Mouse (Mus musculus) G1E (cell line): ENCODE data around the gene Erc2. TPM values are rescaled to one million over a fixed set of nuclear protein-coding genes. Genes with fewer than 3 reads are reported as not detected.

Experiments used
- ATAC-seq: 2 replicates; pipeline ENCODE4 v1.8.0; 2016; ENCODE audit warnings: mild to moderate bottlenecking; ENCODE audit not compliant: insufficient number of reproducible peaks, poor library complexity, low FRiP score, severe bottlenecking; ENCODE audit errors: extremely low read depth
- DNase-seq: peaks from one replicate; pipeline ENCODE4 v3.0.0; 2012; ENCODE audit warnings: low spot score
- H3K27me3 ChIP-seq: 2 replicates; pipeline ENCODE4 v1.6.1; 2012; ENCODE audit warnings: mild to moderate bottlenecking, low read length, inconsistent platforms; ENCODE audit not compliant: insufficient read depth
- H3K36me3 ChIP-seq: replicated peaks from 2 replicates; pipeline ENCODE3; 2012; ENCODE audit warnings: mild to moderate bottlenecking, inconsistent platforms
- H3K4me1 ChIP-seq: 2 replicates; pipeline ENCODE4 v1.6.1; 2012; ENCODE audit warnings: low read depth, low read length, inconsistent platforms, mixed read lengths; ENCODE audit not compliant: insufficient read depth
- H3K4me3 ChIP-seq: 2 replicates; pipeline ENCODE4 v1.5.1; 2012; ENCODE audit warnings: low read depth, mild to moderate bottlenecking, inconsistent platforms, low read length, moderate library complexity, mixed read lengths
- H3K9me3 ChIP-seq: replicated peaks from 2 replicates; pipeline ENCODE4 v1.6.1; 2012; ENCODE audit warnings: inconsistent platforms
- CTCF ChIP-seq: IDR thresholded peaks from 2 replicates; pipeline ENCODE4 v1.5.1; 2012; ENCODE audit warnings: low read depth, low read length, inconsistent platforms, mixed read lengths
- GATA1 ChIP-seq: IDR thresholded peaks from 2 replicates; pipeline ENCODE4 v1.6.1; 2012; ENCODE audit warnings: borderline replicate concordance, low read length, inconsistent platforms, mixed read lengths
- GATA2 ChIP-seq: IDR thresholded peaks from 2 replicates; pipeline ENCODE4 v1.6.1; 2012; ENCODE audit warnings: low read depth, low read length, inconsistent platforms, borderline replicate concordance
- POLR2AphosphoS5 ChIP-seq: IDR thresholded peaks from 2 replicates; pipeline ENCODE4 v1.6.1; 2012; ENCODE audit warnings: low read depth, low read length, inconsistent platforms; ENCODE audit not compliant: insufficient replicate concordance
- TAL1 ChIP-seq: conservative IDR thresholded peaks from 2 replicates; pipeline ENCODE4 v1.6.1; 2012; ENCODE audit warnings: low read depth, low read length, inconsistent platforms, mixed read lengths
- polyA plus RNA-seq: library from polyadenylated mRNA; stranded (reverse); fragments of >175 nt; gene quantifications from 2 replicates; pipeline ENCODE4 v1.2.3, GENCODE M21; 2012
- total RNA-seq, 2 experiments: library from RNA; stranded (forward) in 1 of 2; stranded (reverse) in 1 of 2; fragments of 200-1000 nt in 1 of 2; fragments of >200 nt in 1 of 2; fragmentation: Nextera tagmentation in 1 of 2; gene quantifications; 2 replicates each; pipeline ENCODE4 v1.2.3; 2014 to 2017

Gene Erc2
- total and polyA plus RNA-seq, 3 experiments = 0.49 TPM; not detected in 2

DNA sequence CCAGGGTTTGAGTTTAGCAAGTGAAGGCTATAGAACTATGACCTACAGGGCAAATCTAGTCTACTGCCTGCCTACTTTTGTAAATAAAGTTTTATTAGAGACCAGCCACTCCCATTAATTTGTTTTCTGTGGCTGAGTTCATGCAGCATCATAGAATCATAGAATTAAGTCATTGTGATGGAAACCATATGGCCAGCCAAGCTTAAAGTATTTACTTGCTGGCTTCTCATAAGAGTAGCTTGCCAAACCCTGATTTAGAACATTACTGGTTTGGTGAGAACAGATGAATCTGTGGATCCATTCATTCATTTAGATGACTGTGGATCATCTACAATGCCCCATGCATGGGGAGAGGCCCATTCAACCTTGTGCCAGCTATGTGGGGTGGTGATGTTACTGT is 733.8 kb downstream of the Erc2 start:
- TF ChIP-seq CTCF (no peak), POLR2AphosphoS5 (no peak), TAL1 (no peak), GATA2 (no peak), GATA1 (no peak)

DNA sequence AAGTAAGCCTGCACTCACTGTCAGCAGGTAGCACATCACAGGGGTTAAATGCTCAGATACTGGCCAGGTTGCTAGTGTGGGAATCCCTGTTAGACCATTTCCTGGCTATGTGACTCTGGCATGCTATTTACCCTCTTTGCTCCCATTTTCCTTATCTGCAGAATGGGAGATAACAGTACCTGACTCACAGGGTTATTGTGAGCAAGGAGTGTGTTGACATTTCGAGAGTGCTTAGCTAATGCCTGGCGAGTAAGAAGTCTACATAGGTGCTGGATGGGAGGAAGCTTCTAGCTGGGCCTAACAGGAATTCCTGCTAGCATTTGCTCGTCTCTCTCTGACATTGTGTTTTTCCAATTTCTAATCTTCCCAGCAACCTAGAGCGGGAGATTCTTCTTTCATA is 737.3 kb downstream of the Erc2 start:
- no peak for DNase-seq
- ATAC-seq = no peak
- H3K9me3 ChIP-seq = peaks cover 5% of the 10 kb centered on the region
- no peaks in the 10 kb centered on the region for H3K36me3 ChIP-seq
- H3K4me3 ChIP-seq = no peak overlapping the region
- TF ChIP-seq CTCF (no peak), TAL1 (no peak), GATA1 (no peak), GATA2 (no peak), POLR2AphosphoS5 (no peak)
- no peaks in the 10 kb centered on the region for H3K27me3 ChIP-seq
- no peaks in the 10 kb centered on the region for H3K4me1 ChIP-seq

More for the DNA sequence above, 733.8 kb downstream of the Erc2 start:
- DNase-seq (no peak), ATAC-seq (no peak)
- Histone ChIP-seq H3K4me1 (no peaks in the 10 kb centered on the region), H3K27me3 (no peaks in the 10 kb centered on the region), H3K36me3 (no peaks in the 10 kb centered on the region), H3K9me3 (peaks cover 12% of the 10 kb centered on the region), H3K4me3 (no peak overlapping the region)

DNA sequence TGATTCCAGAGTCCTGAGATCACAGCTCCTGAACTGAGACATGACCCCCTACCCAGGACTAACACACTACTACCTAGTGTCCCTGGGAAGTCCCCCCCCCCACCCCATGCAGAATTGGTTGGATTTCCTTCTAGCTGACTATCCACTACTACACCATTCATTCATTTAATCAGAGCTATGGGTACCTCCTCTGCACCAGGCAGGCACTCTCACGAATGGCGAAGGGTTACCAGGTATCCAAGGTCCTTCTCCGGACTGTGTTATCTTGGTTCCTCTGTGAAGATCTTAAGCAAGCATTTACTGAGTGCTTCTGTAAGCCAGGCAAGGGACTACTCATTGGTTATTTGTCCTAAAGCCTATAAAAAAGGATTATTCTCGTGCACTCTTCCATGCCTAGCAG is 737.8 kb downstream of the Erc2 start:
- peaks cover 5% of the 10 kb centered on the region for H3K9me3 ChIP-seq
- DNase-seq = no peak
- no peaks in the 10 kb centered on the region for H3K27me3 ChIP-seq
- TF ChIP-seq CTCF = no peak
- no peak for TF ChIP-seq TAL1
- TF ChIP-seq POLR2AphosphoS5 = no peak
- no peak for TF ChIP-seq GATA2
- no peak for TF ChIP-seq GATA1
- no peaks in the 10 kb centered on the region for H3K4me1 ChIP-seq
- no peaks in the 10 kb centered on the region for H3K36me3 ChIP-seq
- no peak for ATAC-seq
- H3K4me3 ChIP-seq = no peak overlapping the region

DNA sequence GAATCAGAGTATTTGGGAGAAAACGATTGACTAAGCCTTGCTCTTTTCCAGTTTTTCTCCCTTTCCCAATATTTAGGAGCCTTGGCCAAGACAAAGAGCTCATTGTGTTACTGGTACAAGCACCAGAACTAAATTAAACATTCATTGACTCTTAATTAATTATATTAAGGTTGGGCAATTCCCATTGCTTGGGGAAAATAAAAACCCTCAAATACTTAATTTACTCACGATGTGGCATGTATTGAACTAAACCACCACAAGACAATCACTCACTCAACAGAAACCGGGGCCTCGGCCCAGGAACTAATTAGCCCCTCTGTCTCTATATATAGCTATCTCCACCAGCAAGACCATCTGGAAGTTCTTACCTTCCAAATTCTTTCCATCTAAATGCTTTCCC is 740.1 kb downstream of the Erc2 start:
- TF ChIP-seq POLR2AphosphoS5 = no peak
- no peak for TF ChIP-seq CTCF
- TF ChIP-seq GATA1 = no peak
- TF ChIP-seq GATA2 = no peak
- no peak for TF ChIP-seq TAL1
- no peak overlapping the region for H3K4me3 ChIP-seq
- ATAC-seq = no peak

DNA sequence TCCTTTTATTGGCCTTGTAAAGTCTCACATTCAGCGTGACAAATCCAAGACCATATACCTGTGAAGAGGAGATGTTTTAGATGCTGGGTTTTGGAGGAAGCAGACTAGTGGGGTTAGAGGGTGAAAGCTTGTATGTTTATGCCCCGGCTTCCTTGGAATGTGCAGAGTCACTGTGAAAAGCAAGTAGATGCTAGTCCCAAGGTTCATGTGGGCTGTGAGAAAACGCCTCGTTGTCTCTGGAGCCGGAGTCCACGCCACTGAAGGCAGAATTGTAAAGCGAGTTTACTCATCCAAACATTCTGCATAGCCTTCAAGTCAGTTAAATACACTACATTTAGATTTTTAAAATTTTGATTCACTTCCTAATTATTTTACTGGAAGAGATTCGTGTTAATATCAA is 748.5 kb downstream of the Erc2 start:
- no peaks in the 10 kb centered on the region for H3K36me3 ChIP-seq
- H3K9me3 ChIP-seq = peaks cover 12% of the 10 kb centered on the region
- DNase-seq (no peak), ATAC-seq (no peak)
- no peak overlapping the region for H3K4me3 ChIP-seq
- no peaks in the 10 kb centered on the region for H3K4me1 ChIP-seq
- H3K27me3 ChIP-seq = no peaks in the 10 kb centered on the region
- TF ChIP-seq GATA2 (no peak), TAL1 (no peak), POLR2AphosphoS5 (no peak)

More for the DNA sequence above, 740.1 kb downstream of the Erc2 start:
- peaks cover 3% of the 10 kb centered on the region for H3K9me3 ChIP-seq
- no peaks in the 10 kb centered on the region for H3K27me3 ChIP-seq
- DNase-seq = no peak
- no peaks in the 10 kb centered on the region for H3K4me1 ChIP-seq
- no peaks in the 10 kb centered on the region for H3K36me3 ChIP-seq

DNA sequence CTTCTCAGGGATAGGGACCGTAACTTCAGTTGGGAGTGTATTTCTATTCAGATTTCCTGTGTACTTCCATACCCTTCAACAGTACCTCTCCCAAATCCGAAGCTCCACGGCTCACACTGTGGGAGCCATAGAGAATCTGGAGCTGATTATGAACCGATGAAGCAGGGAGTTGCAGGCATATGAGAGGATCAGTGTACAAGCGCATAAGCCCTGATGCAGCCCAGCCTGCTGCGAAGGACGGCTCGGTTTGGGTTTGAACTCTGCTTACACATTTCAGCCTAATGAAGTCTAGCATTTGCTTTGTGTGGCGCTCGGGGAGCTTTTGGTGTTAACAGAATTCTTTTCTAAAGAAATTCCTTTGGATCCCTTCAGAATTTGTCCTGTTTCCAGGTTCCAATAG is 749.4 kb downstream of the Erc2 start:
- Histone ChIP-seq H3K9me3 (peaks cover 12% of the 10 kb centered on the region), H3K27me3 (no peaks in the 10 kb centered on the region)
- ATAC-seq = no peak

More for the DNA sequence above, 749.4 kb downstream of the Erc2 start:
- no peaks in the 10 kb centered on the region for H3K4me1 ChIP-seq
- no peak for DNase-seq
- H3K4me3 ChIP-seq = no peak overlapping the region
- TF ChIP-seq GATA2 = no peak
- no peak for TF ChIP-seq TAL1
- no peak for TF ChIP-seq GATA1
- TF ChIP-seq CTCF = no peak
- TF ChIP-seq POLR2AphosphoS5 = no peak
- H3K36me3 ChIP-seq = no peaks in the 10 kb centered on the region
